Mouse (Mus musculus): ENCODE results near the gene Gm21060. TPM values are rescaled to one million over a fixed set of nuclear protein-coding genes. Genes with fewer than 3 reads are reported as not detected.
"Not testable (repeated sequence)": the region's sequence is repeated elsewhere in the genome, so short reads cannot be mapped to it uniquely, and the experiment has no call there.

Gm21060 gene
- not detected in 2 replicates for polyA plus RNA-seq (2015; fragmentation: Nextera tagmentation; extraction: Ambion mirVana)

- Histone ChIP-seq H3K4me3 (no peak within 1 kb of the TSS), H3K9ac (replicated peaks) (no peak within 1 kb of the TSS), H3K9me3 (no peaks in the 10 kb centered on the region), H3K4me1 (no peaks in the 10 kb centered on the region), H3K4me2 (replicated peaks) (no peak within 1 kb of the TSS), H3K27ac (replicated peaks) (no peak within 1 kb of the TSS), H3K36me3 (no peaks in the 10 kb centered on the region), H3K27me3 (no peaks in the 10 kb centered on the region)
- WGBS, result 94% methylated on average over 2 of the region's 2 CpGs
- no peak for ATAC-seq (replicated peaks)
These were observed at the start of gene Gm21060 for GRCm38 (mm10) chr19:61296969-61297368. Gene Gm21060, minus strand, starts transcription at chr19:61297069.

- ATAC-seq (replicated peaks); H3K4me3 ChIP-seq; H3K27me3 ChIP-seq; H3K4me1 ChIP-seq; H3K4me2 ChIP-seq (replicated peaks); H3K36me3 ChIP-seq; H3K27ac ChIP-seq (replicated peaks); H3K9me3 ChIP-seq; H3K9ac ChIP-seq (replicated peaks): not testable (repeated sequence)
- WGBS, result 79% methylated on average over 3 of the region's 3 CpGs
These were observed 24.0 kb upstream of the Gm21060 start for GRCm38 (mm10) chr19:61320844-61321243.

- not testable (repeated sequence) for H3K4me1 ChIP-seq; H3K9ac ChIP-seq (replicated peaks); H3K36me3 ChIP-seq; H3K27ac ChIP-seq (replicated peaks); H3K9me3 ChIP-seq; H3K27me3 ChIP-seq; H3K4me2 ChIP-seq (replicated peaks); ATAC-seq (replicated peaks); H3K4me3 ChIP-seq
- WGBS, result 20% methylated on average over 11 of the region's 11 CpGs
These were observed 16.3 kb upstream of the Gm21060 start for GRCm38 (mm10) chr19:61313185-61313584.

GRCm38 (mm10) chr19:61312400-61312799, 15.5 kb upstream of the Gm21060 start:
- not testable (repeated sequence) for H3K27ac ChIP-seq (replicated peaks); H3K4me1 ChIP-seq; H3K9ac ChIP-seq (replicated peaks); H3K27me3 ChIP-seq; H3K9me3 ChIP-seq; H3K36me3 ChIP-seq; ATAC-seq (replicated peaks); H3K4me3 ChIP-seq; H3K4me2 ChIP-seq (replicated peaks)
- 91% methylated on average over 10 of the region's 10 CpGs for WGBS

GRCm38 (mm10) chr19:61308083-61308482, 11.2 kb upstream of the Gm21060 start:
- ATAC-seq (replicated peaks); H3K4me2 ChIP-seq (replicated peaks); H3K4me3 ChIP-seq; H3K4me1 ChIP-seq; H3K27ac ChIP-seq (replicated peaks); H3K9me3 ChIP-seq; H3K27me3 ChIP-seq; H3K9ac ChIP-seq (replicated peaks); H3K36me3 ChIP-seq: not testable (repeated sequence)
- 33% methylated on average over 1 of the region's 1 CpGs for WGBS

- not testable (repeated sequence) for H3K4me1 ChIP-seq; H3K36me3 ChIP-seq; H3K9ac ChIP-seq (replicated peaks); H3K9me3 ChIP-seq; ATAC-seq (replicated peaks); H3K27ac ChIP-seq (replicated peaks); H3K27me3 ChIP-seq; H3K4me3 ChIP-seq; H3K4me2 ChIP-seq (replicated peaks)
- 68% methylated on average over 4 of the region's 4 CpGs for WGBS
These were observed 11.8 kb downstream of the Gm21060 start for GRCm38 (mm10) chr19:61285033-61285432.

- 63% methylated on average over 1 of the region's 1 CpGs for WGBS
- no peaks in the 10 kb centered on the region for H3K36me3 ChIP-seq
- H3K27me3 ChIP-seq, result no peaks in the 10 kb centered on the region
- H3K4me1 ChIP-seq, result no peaks in the 10 kb centered on the region
- H3K9me3 ChIP-seq, result no peaks in the 10 kb centered on the region
- H3K4me2 ChIP-seq (replicated peaks), result no peak overlapping the region
- no peak for ATAC-seq (replicated peaks)
- no peak overlapping the region for H3K4me3 ChIP-seq
- no peak overlapping the region for H3K9ac ChIP-seq (replicated peaks)
- H3K27ac ChIP-seq (replicated peaks), result no peak overlapping the region
These were observed 13.3 kb downstream of the Gm21060 start for GRCm38 (mm10) chr19:61283581-61283980.

GRCm38 (mm10) chr19:61275446-61275845, 21.4 kb downstream of the Gm21060 start:
- Histone ChIP-seq H3K4me3 (no peak overlapping the region), H3K27me3 (no peaks in the 10 kb centered on the region), H3K9me3 (no peaks in the 10 kb centered on the region), H3K27ac (replicated peaks) (no peak overlapping the region), H3K36me3 (no peaks in the 10 kb centered on the region), H3K9ac (replicated peaks) (no peak overlapping the region), H3K4me1 (no peaks in the 10 kb centered on the region), H3K4me2 (replicated peaks) (no peak overlapping the region)
- no peak for ATAC-seq (replicated peaks)
- WGBS, result 90% methylated on average over 1 of the region's 1 CpGs

GRCm38 (mm10) chr19:61269141-61269540, 27.7 kb downstream of the Gm21060 start:
- not testable (repeated sequence) for H3K4me1 ChIP-seq; H3K9ac ChIP-seq (replicated peaks); ATAC-seq (replicated peaks); H3K4me3 ChIP-seq; H3K27ac ChIP-seq (replicated peaks); H3K4me2 ChIP-seq (replicated peaks); H3K27me3 ChIP-seq; H3K9me3 ChIP-seq; H3K36me3 ChIP-seq
- 47% methylated on average over 11 of the region's 11 CpGs for WGBS

- Histone ChIP-seq H3K9me3 (no peaks in the 10 kb centered on the region), H3K4me2 (replicated peaks) (no peak overlapping the region), H3K36me3 (no peaks in the 10 kb centered on the region), H3K27me3 (no peaks in the 10 kb centered on the region), H3K4me1 (no peaks in the 10 kb centered on the region), H3K27ac (replicated peaks) (no peak overlapping the region), H3K9ac (replicated peaks) (no peak overlapping the region), H3K4me3 (no peak overlapping the region)
- 25% methylated on average over 7 of the region's 7 CpGs for WGBS
- no peak for ATAC-seq (replicated peaks)
These were observed 29.7 kb downstream of the Gm21060 start for GRCm38 (mm10) chr19:61267141-61267540.

- Histone ChIP-seq H3K4me1 (no peaks in the 10 kb centered on the region), H3K27ac (replicated peaks) (no peak overlapping the region), H3K4me3 (no peak overlapping the region), H3K9ac (replicated peaks) (no peak overlapping the region), H3K9me3 (no peaks in the 10 kb centered on the region), H3K36me3 (no peaks in the 10 kb centered on the region), H3K4me2 (replicated peaks) (no peak overlapping the region), H3K27me3 (no peaks in the 10 kb centered on the region)
- WGBS, result 5% methylated on average over 25 of the region's 26 CpGs
- ATAC-seq (replicated peaks), result no peak
These were observed 30.2 kb downstream of the Gm21060 start for GRCm38 (mm10) chr19:61266651-61267050.

- 3% methylated on average over 12 of the region's 12 CpGs for WGBS
- Histone ChIP-seq H3K4me2 (replicated peaks) (no peak overlapping the region), H3K27ac (replicated peaks) (no peak overlapping the region), H3K36me3 (no peaks in the 10 kb centered on the region), H3K4me3 (no peak overlapping the region), H3K9ac (replicated peaks) (no peak overlapping the region), H3K9me3 (no peaks in the 10 kb centered on the region), H3K27me3 (no peaks in the 10 kb centered on the region), H3K4me1 (no peaks in the 10 kb centered on the region)
- no peak for ATAC-seq (replicated peaks)
These were observed 30.6 kb downstream of the Gm21060 start for GRCm38 (mm10) chr19:61266246-61266615.

- H3K27ac ChIP-seq (replicated peaks), result no peak overlapping the region
- ATAC-seq (replicated peaks), result no peak
- no peaks in the 10 kb centered on the region for H3K9me3 ChIP-seq
- H3K4me1 ChIP-seq, result no peaks in the 10 kb centered on the region
- no peak overlapping the region for H3K9ac ChIP-seq (replicated peaks)
- H3K36me3 ChIP-seq, result no peaks in the 10 kb centered on the region
- WGBS, result 28% methylated on average over 3 of the region's 3 CpGs
- H3K27me3 ChIP-seq, result no peaks in the 10 kb centered on the region
- H3K4me2 ChIP-seq (replicated peaks), result no peak overlapping the region
- no peak overlapping the region for H3K4me3 ChIP-seq
These were observed 31.3 kb downstream of the Gm21060 start for GRCm38 (mm10) chr19:61265349-61266245.
